Mouse (Mus musculus) layer of hippocampus, adult 9-11 months (tissue): ENCODE results near the gene Ift57.

Experiments used
- DNase-seq: peaks from one replicate; pipeline ENCODE4 v3.0.0; 2022

Ift57 gene

DNA sequence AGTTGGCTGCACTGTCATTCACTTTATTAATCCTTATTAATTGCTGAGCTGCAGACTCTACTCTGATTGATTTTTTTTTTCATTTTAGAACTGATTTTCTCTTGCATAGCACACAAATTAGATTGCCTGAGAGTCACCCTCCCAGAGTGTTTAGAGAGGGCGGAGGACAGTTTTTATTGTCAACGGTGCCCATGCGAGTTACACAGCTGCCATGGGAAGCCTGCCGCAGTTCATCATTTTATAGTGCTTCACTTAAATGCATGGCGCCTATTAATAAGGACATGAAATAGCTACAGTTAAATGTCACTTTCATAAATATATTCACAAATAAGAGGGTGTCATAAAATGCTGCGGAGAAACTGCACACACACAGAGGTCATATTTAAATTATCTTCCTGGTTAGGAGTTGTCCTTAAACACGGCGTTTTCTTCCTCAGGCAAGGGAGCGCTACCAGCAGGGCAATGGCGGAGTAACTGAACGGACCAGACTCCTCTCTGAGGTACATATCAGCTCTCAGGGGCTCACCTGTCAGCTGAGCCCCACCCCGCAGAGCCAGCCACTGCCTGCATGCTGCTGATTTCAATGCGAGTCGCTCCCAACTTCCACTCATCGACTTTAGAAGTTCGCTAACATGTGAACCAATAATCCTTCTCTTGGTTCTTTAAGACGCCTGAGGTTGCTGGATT is 61.6 kb downstream of the Ift57 start:
- DNase-seq = no peak

DNA sequence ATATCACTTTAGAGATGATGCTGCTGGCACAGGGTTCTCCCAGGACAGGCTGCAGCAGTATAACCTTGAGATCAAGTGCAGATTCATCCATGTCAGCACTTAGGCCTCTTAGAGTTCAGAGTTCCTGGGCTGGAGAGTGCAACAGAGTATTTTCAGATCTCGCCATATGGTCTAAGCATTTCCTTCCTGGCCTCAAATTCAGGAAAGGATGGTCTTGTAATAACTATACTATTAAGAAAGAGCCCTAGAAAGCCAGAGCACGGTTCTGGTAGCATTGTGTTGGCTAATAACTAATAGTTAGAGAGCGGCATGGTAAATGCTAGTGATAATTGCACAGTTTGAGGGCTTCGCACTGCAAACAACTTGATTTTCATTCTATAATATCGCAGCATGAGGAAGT is 62.9 kb downstream of the Ift57 start:
- DNase-seq = no peak

DNA sequence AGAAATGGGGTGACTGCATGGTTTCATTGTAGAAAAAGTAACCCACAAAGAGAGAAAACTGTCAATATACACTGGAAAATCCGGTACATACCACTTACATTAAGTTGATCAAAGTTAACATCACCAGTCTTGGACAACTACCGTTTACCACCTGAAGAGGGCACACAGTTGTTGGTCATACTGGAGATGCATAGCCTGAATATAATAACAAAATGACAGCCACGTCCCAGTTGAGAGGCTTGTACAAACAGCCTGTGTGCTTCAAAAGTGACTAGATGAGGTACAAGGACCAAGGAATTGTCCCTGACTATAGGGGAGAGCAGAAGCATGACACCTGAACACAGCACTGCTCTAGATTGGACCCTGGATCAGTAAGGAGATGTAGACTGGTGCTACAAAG is 67.3 kb downstream of the Ift57 start:
- DNase-seq = no peak

DNA sequence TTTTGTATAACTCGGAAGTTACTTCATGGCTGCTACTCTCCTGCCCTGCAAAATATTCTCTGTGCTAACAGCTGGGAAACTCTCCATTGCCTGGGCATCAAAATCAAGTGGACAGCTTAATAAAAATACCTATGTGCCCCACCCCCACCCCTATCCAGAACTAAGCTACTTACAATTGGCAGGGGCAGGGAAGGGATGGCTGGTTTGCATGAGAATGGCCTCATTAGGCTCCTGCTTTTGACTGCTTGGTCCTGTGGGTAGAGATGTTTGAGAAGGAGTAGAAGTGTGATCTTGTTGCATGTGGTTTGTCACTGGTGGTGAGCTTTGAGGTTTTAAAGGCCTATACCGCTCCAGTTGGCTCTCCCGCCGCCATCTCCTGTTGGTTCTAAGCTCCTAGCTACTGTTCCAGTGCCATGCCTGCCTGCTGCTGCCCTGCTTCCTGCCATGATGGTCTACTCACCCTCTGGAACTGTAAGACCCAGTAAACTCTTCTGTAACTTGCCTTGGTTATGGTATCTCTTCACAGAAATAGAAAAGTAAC is 69.5 kb downstream of the Ift57 start:
- no peak for DNase-seq

DNA sequence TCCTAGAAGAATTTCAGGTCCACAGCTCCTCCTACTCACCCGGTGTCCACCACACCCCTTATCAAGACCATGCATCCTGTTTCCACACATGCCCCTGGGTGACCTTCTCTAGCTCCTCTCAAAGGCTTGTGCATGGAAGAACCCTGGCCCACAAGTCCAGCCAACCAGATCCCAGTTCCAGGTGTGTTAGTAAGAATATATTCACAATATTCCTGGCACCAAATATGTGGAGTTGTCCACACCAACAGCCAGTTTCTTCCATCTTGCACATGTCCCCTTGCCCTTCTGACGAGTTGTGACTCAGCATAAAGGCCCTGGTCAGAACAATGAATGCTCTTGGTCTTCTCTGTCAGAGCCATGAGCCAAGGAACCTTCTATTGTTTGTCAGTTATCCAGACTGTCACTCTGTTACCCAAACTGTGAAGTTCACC is 70.8 kb downstream of the Ift57 start:
- DNase-seq = no peak

DNA sequence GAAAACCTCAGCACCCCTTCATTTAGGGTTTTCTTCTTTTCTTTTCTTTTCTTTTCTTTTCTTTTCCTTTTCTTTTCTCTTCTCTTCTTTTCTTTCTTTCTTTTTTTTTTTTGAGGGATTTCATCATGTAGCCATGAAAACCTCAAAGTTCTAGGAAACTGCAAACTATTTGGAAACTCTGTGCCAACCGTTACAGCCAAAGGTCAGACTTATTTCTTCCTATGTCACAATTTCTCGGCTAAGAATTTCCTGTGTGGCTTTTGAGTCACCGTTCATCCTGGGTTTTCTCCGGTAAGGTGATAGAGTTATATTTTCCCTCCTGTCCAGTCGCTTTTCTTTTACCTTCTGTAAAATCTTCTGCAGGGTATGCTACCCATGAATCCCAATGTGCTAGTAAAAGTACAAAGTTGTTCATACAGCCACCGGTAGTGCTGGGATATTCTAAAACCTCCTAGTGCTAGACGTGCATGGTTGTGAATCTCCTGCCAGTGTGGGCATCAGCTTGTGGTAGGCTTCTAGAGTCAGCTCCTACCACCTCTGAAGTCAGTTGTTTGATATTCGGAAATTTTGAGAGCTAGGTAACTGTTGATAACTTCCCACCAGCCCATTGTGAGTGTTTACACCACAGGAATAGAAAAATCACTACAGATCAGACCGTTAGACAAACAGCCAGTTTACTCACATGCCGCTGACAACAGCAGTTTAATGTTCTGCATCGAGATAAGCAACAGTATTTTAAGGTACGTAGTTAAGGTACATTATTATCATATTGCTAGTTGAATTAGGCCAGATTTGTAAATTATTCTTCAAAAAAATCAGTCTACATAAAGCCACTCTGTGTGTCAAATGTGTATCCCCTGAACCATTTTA is 71.5 kb downstream of the Ift57 start:
- no peak for DNase-seq

DNA sequence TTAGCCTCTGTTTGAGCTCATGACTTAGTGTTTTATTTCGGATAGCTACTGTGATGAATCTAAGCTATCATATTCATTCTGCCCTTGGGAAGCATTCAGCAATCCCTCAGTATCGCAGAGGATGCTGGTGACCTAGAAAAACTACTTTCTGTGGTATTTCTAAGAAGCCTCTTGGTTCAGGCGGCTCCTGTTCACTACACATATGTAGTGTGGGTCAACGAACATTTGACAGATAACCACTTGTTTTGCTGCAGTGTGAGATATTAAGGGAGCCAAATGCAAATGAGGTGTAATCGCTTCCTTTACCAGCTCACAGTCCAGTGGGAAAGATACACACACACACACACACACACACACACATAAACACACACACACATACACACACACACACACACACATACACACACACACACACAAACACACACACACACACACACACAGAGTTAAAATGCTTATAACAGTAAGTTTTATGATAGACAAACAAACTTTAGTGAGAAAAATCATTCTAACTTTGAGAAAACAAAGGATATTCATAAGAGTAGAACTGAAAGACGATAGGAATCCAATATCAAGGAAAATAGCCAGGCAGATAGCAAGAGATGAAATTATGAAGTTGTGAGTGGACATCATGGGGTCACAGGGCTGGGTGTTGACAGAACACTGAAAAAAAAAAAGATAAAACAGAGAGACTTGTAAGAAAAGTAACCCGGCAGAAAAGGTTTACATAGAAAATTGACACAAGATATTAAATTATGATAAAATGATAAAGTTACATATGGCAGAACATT is 72.8 kb downstream of the Ift57 start:
- DNase-seq = no peak

DNA sequence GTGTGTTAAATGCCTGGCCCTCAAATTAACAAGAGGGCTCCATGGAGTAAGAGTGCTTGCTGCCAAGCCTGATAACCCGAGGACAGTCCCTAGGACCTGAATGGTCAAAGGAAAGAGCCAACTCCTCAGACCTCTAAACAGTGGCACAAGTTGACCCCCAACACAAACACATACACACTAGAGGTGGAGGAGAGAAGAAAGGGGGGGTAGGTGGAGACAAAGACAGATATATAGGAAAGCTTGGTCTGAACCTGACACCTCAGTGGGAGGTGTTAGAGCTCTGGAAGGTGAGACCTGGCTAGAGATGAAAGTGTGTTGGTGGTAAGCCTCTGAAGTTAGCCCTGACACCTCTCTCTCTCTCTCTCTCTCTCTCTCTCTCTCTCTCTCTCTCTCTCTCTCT is 73.5 kb downstream of the Ift57 start:
- DNase-seq = no peak

DNA sequence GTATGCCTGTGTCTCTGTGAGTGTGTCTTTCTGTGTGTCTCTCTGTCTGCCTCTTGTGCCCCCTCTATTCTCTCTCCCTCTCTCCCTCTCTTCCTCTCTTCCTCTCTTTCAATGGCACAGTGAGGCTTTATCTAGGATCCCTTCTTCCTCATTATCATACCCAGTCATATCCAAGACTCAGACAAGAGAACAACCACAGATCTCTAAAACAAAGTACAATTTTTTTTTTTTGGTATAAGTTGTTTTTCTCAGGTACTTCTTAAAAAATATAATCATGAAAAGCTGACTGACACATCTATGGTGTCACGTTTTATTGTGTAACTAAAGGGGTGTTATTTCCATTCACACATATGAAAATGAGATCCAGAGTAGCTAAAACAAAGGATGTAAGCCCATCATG is 74.0 kb downstream of the Ift57 start:
- no peak for DNase-seq

DNA sequence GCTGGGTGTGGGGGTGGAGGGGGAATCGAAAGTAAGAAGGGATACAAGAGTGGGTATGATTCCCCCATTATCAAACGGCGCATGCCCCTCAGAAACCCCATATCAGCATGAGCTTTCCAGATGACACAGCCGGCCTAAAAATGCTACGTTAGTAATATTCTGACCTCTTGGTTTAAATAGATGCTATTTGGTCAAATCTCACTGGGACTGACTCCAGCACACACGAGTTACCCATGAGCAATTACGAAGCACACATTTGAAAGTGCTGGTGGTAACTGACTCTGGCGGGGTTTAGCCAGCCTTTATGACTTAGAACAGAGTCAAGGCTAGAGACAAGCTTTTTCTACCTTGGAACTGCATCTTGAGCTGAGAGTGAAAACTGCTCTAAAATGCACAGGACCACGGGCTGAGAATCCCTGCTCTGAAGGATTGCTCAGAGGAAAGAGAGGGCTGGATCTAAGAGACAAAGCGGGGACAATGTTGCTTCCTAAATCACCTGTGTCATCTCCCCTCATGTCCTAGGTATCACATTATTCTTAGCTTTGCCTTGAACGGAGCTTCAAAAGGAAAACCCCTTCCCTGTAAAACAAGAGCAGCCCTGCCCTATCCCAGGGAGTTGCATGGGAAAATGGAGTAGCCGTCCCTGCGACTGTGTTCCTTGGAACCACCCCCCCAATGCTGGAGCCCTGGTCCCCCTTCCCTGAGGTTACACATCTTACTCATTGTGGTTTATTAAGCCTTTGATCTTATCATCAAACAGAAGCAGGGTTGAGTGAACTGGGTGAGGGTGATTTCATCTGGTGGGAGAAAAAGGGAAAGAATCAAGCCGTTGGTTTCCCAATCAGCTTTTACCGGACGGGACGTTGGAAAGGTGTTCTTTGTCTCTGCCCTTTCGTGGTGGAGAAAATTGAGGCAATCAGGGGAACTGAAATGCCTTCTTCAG is 75.3 kb downstream of the Ift57 start:
- no peak for DNase-seq

DNA sequence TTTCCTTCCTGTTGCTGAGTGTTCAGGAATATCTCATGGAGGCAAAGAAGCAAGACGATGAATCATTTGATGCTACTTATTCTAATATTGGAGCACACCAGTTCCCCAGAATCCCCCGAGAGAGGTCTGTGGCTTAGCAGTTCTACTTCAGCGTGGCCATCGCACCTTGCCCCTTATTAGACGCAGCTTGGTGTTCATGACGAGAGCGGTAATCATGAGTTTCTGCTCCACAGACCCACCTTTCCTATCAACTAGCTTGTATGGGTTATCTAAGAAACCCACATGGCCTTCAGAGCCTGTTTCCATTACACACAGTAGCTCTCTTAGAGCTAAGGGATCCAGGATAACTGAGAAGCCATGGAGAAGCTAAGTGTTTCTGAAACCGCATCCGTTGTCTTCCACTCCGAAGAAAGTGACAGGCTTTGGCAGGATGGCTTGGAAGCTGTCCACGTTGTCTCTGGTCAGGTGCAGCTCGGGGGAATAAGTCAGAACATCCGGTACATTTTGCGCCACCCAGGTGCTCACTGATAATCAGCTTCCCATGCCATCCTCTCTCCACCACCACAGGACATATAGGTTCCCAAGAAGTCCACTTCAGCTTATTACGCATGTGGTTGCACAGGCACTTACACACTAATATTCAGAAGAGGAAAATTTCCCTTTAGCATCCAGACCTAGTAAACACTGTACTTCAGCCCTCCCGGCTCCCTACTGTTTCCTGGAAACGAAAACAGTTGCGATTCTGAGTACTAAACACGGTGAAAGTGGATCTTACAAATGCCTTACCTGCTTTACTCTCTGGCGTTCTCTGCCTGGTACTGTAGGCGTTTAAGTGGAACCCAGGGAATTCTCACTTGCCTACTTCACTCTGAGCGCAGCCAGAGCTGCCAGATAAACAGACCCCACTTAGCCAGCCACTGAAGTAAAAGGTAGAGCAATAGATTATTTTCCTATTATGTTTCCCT is 76.3 kb downstream of the Ift57 start:
- no peak for DNase-seq

DNA sequence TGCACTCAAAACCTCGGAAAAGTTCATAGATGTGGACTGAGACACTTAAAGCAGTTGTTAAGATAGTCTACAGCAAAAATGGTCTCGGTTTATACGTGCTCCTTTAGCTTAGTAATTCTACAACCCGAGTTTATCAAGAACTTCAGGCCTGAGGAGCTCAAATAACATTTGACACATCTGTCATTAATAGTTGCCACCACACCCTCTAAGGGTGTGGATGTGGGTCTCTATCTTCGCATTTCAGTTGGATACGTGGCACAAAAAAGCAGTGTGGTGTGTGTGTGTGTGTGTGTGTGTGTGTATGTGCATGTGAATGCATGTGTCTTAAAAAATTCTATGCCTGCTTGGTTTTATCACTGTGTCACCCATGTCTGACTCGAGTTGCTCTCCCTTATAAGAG is 77.9 kb downstream of the Ift57 start:
- no peak for DNase-seq

DNA sequence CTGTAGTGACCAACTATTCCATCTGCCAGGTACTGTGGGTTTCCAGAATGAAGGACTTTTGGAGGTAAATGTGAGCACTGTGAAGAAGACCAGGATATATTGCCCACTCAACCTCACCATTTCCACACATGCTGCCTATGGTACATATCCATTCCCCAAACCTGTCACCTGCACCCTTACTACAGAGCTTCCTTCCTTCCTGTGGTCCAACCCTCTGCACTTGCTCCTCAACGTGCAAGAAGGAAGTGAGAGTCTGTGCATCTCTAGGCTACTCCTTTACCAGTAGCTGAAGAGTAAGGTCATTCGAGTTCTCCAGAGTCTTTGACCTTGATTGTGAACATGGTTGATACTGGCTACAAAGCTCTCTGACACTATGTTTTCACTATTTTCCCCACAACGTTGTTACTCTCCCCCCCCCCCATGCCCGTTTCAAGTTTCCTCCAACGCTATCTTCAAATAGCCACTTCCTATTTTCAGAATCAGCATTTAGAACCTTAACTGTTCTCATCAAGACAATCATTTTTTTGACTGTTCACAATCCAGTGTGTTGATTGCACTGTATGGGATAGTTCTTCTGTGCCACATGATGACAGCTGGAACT is 82.6 kb downstream of the Ift57 start:
- no peak for DNase-seq

DNA sequence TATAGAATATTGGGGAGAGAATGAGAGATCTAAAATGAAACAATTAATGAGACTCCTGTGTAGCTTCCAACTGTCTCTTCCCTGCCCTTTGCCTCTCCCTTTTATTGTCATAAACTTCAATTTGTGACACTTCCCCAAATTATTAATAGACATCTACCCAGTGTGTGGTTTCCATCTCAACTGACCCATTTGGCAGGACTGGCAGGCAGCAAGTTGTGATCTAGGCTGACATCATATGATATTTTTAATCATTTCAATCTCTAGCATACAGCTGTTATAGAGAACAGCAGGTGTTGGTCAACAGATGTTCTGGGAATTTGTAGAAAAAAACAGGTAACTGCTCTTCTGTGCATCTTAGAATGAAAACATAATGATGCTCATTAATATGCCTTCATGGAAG is 84.3 kb downstream of the Ift57 start:
- DNase-seq = no peak

DNA sequence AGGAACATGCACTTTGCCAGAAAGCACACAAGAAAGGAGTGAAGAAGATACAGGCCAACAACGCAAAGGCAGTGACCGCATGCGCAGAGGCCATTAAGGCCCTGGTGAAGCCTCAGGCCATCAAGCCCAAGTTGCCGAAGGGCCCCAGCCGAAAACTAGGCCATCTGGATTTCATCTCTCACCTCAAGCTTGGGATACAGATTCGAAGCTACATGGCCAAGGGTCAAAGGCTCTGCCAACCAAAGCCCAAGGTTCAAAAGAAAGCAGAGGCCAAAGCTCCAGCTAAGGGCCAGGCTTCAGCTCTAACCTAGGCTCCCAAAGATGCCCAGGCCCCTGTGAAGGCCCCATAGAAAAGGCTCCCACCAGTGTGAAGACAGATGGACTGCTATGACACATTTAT is 87.1 kb downstream of the Ift57 start:
- DNase-seq = no peak

DNA sequence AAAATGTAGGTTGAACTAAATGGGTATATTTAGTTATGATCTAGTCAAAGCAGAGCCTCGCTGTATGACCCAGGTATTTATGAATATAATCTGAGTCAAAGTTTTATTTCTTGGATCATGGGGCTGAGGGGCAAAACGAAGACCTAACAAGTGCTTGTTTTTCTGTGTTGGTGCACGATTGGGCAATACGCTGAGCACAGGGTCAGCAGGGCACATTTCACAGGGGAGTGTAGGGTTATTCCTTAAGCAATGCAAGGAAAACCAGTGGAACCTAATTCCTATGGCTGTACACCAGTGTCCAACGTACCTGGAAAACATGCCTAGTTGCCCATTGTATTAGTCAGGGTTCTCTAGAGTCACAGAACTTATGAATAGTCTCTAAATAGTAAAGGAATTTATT is 88.7 kb downstream of the Ift57 start:
- no peak for DNase-seq

DNA sequence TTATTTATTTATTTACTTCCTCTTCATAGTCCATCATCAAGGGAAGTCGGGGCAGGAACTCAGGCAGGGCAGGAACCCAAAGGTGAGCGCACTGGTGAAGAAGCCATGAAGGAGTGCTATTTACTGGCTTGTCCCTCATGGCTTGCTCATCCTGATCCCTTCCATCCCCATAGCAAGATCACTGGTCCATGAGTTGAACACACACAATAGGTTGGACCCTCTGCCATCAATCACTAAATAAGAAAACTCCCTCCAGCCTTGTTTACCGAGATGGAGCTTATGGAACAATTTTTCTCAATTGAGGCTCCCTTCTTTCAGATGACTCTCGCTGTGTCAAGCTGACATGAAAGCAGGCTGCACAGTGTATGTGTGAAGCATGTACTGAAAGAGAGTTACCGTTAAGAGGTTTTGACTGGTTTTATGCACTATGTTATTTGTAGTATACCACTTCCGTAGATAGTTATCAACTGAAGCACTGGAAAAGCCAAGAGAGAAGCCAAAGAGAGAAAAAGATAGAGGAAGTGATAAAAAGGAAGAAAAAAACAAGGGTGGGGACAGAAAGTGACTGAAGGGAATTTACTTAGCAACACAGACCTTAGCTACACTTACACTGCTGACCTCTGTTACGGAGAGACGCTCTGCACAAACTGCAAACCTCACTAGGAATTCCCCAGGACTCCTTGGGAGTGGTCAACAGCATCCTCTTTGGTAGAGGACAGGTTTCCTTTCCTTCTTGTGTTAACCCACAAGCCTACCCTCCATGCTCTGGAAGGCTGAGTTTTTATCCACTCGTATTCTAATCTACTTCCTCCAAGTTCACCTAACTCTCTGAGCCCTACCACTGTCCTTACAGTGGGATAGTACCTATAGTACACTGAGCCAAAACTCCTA is 91.8 kb downstream of the Ift57 start:
- no peak for DNase-seq

DNA sequence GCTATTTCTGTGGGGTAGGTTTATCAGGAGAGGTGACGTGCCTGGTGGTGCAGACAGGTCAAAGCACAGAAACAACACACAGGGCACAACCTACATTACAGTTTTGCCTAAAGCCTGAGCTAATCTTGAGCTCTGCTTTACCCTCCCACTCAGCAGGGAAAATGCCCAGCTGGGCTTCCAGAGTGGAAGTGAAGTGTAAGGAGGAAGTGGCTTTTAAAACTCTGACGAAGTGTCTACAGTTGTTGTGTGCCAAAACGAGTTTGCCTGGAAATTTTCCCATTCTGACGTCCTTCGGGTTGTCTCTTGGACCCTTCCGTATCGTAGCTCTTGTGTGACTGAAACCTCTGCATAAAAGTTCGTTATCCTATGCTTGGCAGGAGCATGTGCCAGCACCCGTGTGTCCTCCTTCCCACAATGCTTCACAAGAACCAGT is 93.4 kb downstream of the Ift57 start:
- no peak for DNase-seq

DNA sequence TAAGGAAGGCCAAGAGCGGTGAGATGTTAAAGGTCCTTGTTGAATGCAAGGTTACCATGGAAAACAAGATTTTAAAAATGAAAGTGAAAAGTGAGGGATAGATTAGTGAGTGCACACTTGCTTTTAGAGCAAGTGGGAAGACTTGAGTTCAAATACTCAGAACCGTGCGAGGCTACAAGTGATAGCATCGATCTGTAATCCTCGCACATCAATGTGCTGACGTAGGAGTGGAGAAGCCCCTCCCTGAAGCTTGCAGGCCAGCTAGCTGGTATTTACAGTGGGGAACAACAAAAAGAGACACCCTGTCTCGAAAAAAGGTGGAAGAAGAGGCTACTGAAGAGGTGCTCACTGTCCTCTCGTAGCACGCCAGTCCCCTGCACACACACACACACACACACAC is 94.6 kb downstream of the Ift57 start:
- DNase-seq = no peak
